In genomic region chr6:8086847-8087246, GRCm38 (mm10) we compare ENCODE assay signal across 8 mouse cellular contexts.
DNase-seq lines count a peak whose midpoint lies in the region; ATAC-seq and TF ChIP-seq lines count a peak whose summit lies in the region.
"Had no signal": no experiment of that assay in that cellular context is flagged by ENCODE, and none has a peak within 500 bp of the region (broad histone marks: within the 10 kb centered on the region; RNA-seq: fewer than 3 reads in every experiment).

No protein-coding gene starts in this region.

- 39% methylated on average over 3 of the region's 3 CpGs for WGBS in kidney, postnatal 0 days
- WGBS in neural tube, embryonic 15.5 days: 63% methylated on average over 3 of the region's 3 CpGs

- no peak overlapping the region for H3K4me3 ChIP-seq in kidney, postnatal 0 days (replicated peaks; ENCODE audit: low read depth, low read length)
- H3K4me3 ChIP-seq in ES-E14 (ENCODE audit: insufficient read depth in 1 of 2, low read depth in 1 of 2, low read length in 2 of 2, poor library complexity in 1 of 2, severe bottlenecking in 1 of 2): no peak overlapping the region
- no peak overlapping the region for H3K4me3 ChIP-seq in neural tube, embryonic 15.5 days (replicated peaks)
- H3K4me3 ChIP-seq: heart, embryonic 13.5 days had no signal

- no peak overlapping the region for H3K27ac ChIP-seq in kidney, postnatal 0 days
- H3K27ac ChIP-seq in ES-E14 (ENCODE audit: insufficient read depth, low read depth, low read length, poor library complexity, severe bottlenecking): no peak overlapping the region
- no peak overlapping the region for H3K27ac ChIP-seq in neural tube, embryonic 15.5 days (replicated peaks)
- H3K27ac ChIP-seq: heart, embryonic 13.5 days had no signal

- no peaks in the 10 kb centered on the region for H3K9me3 ChIP-seq in kidney, postnatal 0 days (replicated peaks; ENCODE audit: low read length)
- no peaks in the 10 kb centered on the region for H3K9me3 ChIP-seq in ES-E14 (ENCODE audit: control insufficient read depth, insufficient read depth, low read depth, low read length)
- H3K9me3 ChIP-seq in neural tube, embryonic 15.5 days (replicated peaks): no peaks in the 10 kb centered on the region
- H3K9me3 ChIP-seq: heart, embryonic 13.5 days had no signal

- peak; percentile 45 for DNase-seq in kidney, postnatal 0 days (ENCODE audit: low spot score)
- DNase-seq in kidney, adult 11 months: no peak
- peak; percentile 59 for DNase-seq in CD4-positive, CD25-positive, alpha-beta regulatory T cell, adult 2 months (ENCODE audit: low read depth, low spot score)
- peak; percentile 15 for DNase-seq in ES-E14 (ENCODE audit: low read depth, low spot score)

- peak; percentile 66; the same call in 1 of the 2 replicates for ATAC-seq in kidney, postnatal 0 days (replicated peaks; ENCODE audit: low FRiP score, low read depth)
- peak; percentile 67 for ATAC-seq in erythroid progenitor cell, adult 5-6 weeks (replicated peaks; ENCODE audit: low FRiP score, poor library complexity, severe bottlenecking)
- peak; percentile 30; the same call in 1 of the 2 replicates for ATAC-seq in neutrophil, adult 5-6 weeks (ENCODE audit: extremely low read depth, insufficient number of reproducible peaks, low FRiP score, poor library complexity, severe bottlenecking)
- no peak for ATAC-seq in neural tube, embryonic 15.5 days (ENCODE audit: low FRiP score)

- TF ChIP-seq CTCF in kidney, postnatal 0 days (IDR thresholded peaks at IDR 0.05; ENCODE audit: low read depth): peak; percentile 69

- in situ Hi-C loops in ES-E14 (cut with MboI; ENCODE audit: low sequenced_read_pairs in 2 of 2, unreplicated experiment in 2 of 2): loop anchor here in 1 of 2 experiments (10.0 kb wide), 1 partner anchor 352 kb away; no protein-coding TSS in a partner anchor

- H3K9ac ChIP-seq in kidney, postnatal 0 days (ENCODE audit: low read depth, low read length): no peak overlapping the region
- no peak overlapping the region for H3K9ac ChIP-seq in ES-E14 (ENCODE audit: insufficient read depth, low read depth, low read length, poor library complexity, severe bottlenecking)
- no peak overlapping the region for H3K9ac ChIP-seq in neural tube, embryonic 15.5 days (replicated peaks)
- H3K9ac ChIP-seq: heart, embryonic 13.5 days had no signal

- no peak overlapping the region for H3K4me2 ChIP-seq in kidney, postnatal 0 days (ENCODE audit: low read length)
- H3K4me2 ChIP-seq in neural tube, embryonic 15.5 days: no peak overlapping the region
- H3K4me2 ChIP-seq: heart, embryonic 13.5 days had no signal

- no peaks in the 10 kb centered on the region for H3K36me3 ChIP-seq in kidney, postnatal 0 days (ENCODE audit: insufficient read depth, low read length)
- no peaks in the 10 kb centered on the region for H3K36me3 ChIP-seq in ES-E14 (ENCODE audit: control insufficient read depth, insufficient read depth, low read length, poor library complexity, severe bottlenecking)
- H3K36me3 ChIP-seq in neural tube, embryonic 15.5 days: no peaks in the 10 kb centered on the region
- H3K36me3 ChIP-seq: heart, embryonic 13.5 days had no signal

- no peaks in the 10 kb centered on the region for H3K27me3 ChIP-seq in kidney, postnatal 0 days (ENCODE audit: insufficient read depth, low read length)
- H3K27me3 ChIP-seq in neural tube, embryonic 15.5 days (replicated peaks): no peaks in the 10 kb centered on the region
- H3K27me3 ChIP-seq: heart, embryonic 13.5 days had no signal

- no peaks in the 10 kb centered on the region for H3K4me1 ChIP-seq in kidney, postnatal 0 days (replicated peaks; ENCODE audit: insufficient read depth, low read length)
- H3K4me1 ChIP-seq in ES-E14 (ENCODE audit: control insufficient read depth in 2 of 2, insufficient read depth in 2 of 2, low read length in 2 of 2, poor library complexity in 1 of 2): no peaks in the 10 kb centered on the region
- H3K4me1 ChIP-seq in neural tube, embryonic 15.5 days: no peaks in the 10 kb centered on the region
- H3K4me1 ChIP-seq: heart, embryonic 13.5 days had no signal

TF ChIP-seq in ES-E14, 5 proteins besides CTCF, POLR2A, EP300 and RAD21:
- TF ChIP-seq ZNF384 (IDR thresholded peaks at IDR 0.05; ENCODE audit: low read depth, low read length) (no peak), ZC3H11A (IDR thresholded peaks at IDR 0.05; ENCODE audit: borderline replicate concordance, low read depth, low read length) (peak; percentile 35; the same call in 1 of the 2 replicates)
